Mouse (Mus musculus): ENCODE data around the gene Calhm2.
A peak's percentile ranks its signal among the peaks of the same experiment; 100 is the strongest.
"Not testable (repeated sequence)": the region's sequence is repeated elsewhere in the genome, so short reads cannot be mapped to it uniquely, and the experiment has no call there.

Calhm2 gene

GRCm38 (mm10) chr19:47149854-47150253, 11.8 kb upstream of the Calhm2 start:
- DNase-seq, result no peak

- no peak for DNase-seq
Observed at GRCm38 (mm10) chr19:47148267-47148847, 10.3 kb upstream of the Calhm2 start.

GRCm38 (mm10) chr19:47144154-47144553, 6.1 kb upstream of the Calhm2 start, which contains the start of gene Calhm1:
Calhm1 (minus strand) TSS chr19:47144254.
- DNase-seq, result no peak

- no peak for DNase-seq
Observed at GRCm38 (mm10) chr19:47142438-47142837, 4.3 kb upstream of the Calhm2 start.

GRCm38 (mm10) chr19:47139611-47140010, 1.5 kb upstream of the Calhm2 start:
- not testable (repeated sequence) for DNase-seq

GRCm38 (mm10) chr19:47137051-47137581, 978 bp downstream of the Calhm2 start:
- peak; percentile 50 to 60 for DNase-seq

- DNase-seq, result no peak
Observed at GRCm38 (mm10) chr19:47136170-47136569, 1.9 kb downstream of the Calhm2 start.

- DNase-seq, result no peak
Observed at GRCm38 (mm10) chr19:47135568-47135967, 2.5 kb downstream of the Calhm2 start.

- peak; percentile 24 to 40 for DNase-seq
Observed at GRCm38 (mm10) chr19:47133161-47133560, 4.9 kb downstream of the Calhm2 start.

GRCm38 (mm10) chr19:47130551-47131125, 7.5 kb downstream of the Calhm2 start:
- no peak for DNase-seq

GRCm38 (mm10) chr19:47128835-47129234, 9.3 kb downstream of the Calhm2 start:
- DNase-seq, result no peak

- no peak for DNase-seq
Observed at GRCm38 (mm10) chr19:47128164-47128563, 9.9 kb downstream of the Calhm2 start.

GRCm38 (mm10) chr19:47122802-47123201, 15.3 kb downstream of the Calhm2 start:
- DNase-seq, result peak in 1 of 2 experiments; percentile 45

- peak in 1 of 2 experiments; percentile 22 for DNase-seq
Observed at GRCm38 (mm10) chr19:47121054-47121453, 17.0 kb downstream of the Calhm2 start.

- no peak for DNase-seq
Observed at GRCm38 (mm10) chr19:47118634-47119033, 19.5 kb downstream of the Calhm2 start.

GRCm38 (mm10) chr19:47104641-47105271, 33.3 kb downstream of the Calhm2 start:
- no peak for DNase-seq

- no peak for DNase-seq
Observed at GRCm38 (mm10) chr19:47101080-47101479, 37.0 kb downstream of the Calhm2 start.

GRCm38 (mm10) chr19:47090550-47091156, 47.4 kb downstream of the Calhm2 start, which contains the start of the genes Usmg5 and Pdcd11:
Usmg5 (minus strand) TSS chr19:47090647.
Pdcd11 (plus strand) TSS chr19:47090768.
- DNase-seq, result peak; percentile 96 to 97

- no peak for DNase-seq
Observed at GRCm38 (mm10) chr19:47089718-47090525, 48.2 kb downstream of the Calhm2 start.

GRCm38 (mm10) chr19:47088226-47088625, 49.9 kb downstream of the Calhm2 start:
- no peak for DNase-seq

- peak; percentile 88 to 92 for DNase-seq
Observed at GRCm38 (mm10) chr19:47067924-47068611, 70.0 kb downstream of the Calhm2 start.
